Mouse (Mus musculus) kidney, adult 11 months (tissue): ENCODE results near the gene Uqcrq.

Source experiments
- DNase-seq: peaks from one replicate; pipeline ENCODE4 v3.0.0; 2022

Uqcrq gene

DNA sequence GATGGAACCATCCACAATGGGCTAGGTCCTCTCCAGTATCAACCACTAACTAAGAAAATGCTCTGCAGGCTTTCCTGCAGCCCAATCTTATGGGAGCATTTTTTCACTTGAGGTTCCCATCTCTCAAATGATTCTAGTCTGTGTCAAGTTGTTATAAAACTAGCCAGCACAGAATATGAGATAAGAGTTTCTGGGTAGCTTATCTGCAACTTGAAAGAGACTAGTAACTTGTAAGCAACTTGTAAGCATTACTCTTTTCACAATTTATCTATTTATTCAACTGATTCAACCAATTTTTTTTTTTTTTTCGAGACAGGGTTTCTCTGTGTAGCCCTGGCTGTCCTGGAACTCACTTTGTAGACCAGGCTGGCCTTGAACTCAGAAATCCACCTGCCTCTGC lies 27.0 kb downstream of the Uqcrq start:
- no peak for DNase-seq

GRCm38 (mm10) chr11:53393856-53394255 lies 36.8 kb downstream of the Uqcrq start:
- DNase-seq = no peak

GRCm38 (mm10) chr11:53383758-53384428 lies 46.7 kb downstream of the Uqcrq start:
- no peak for DNase-seq

DNA sequence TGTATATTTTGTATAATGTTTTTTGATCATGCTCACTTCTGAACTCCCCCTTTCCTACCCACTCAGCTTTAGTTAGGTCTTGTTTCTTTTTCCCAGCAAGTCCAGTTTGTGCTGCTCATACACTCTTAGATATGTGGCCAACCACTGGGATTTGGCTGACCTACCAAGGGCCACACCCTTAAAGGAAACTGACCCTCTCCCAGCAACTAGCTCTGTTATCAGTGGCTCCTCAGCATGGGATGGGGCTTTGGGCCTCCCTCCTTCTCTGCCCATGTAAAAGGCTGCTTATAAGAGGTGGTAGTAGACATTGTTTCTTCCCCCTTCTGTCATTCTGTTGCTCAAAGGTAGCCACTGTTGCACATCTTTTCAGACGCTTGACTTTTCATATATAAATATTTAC lies 51.7 kb downstream of the Uqcrq start:
- no peak for DNase-seq
